Mouse (Mus musculus) olfactory bulb, adult 2 months (tissue): ENCODE data around the gene Ggn.

ENCODE experiments used
- CTCF ChIP-seq: fragments of 200-500 bp; IDR thresholded peaks from 2 replicates; pipeline ENCODE4 v1.5.1; 2012; ENCODE audit warnings: low read depth, mild to moderate bottlenecking, low read length, moderate library complexity; ENCODE audit not compliant: insufficient read depth
- POLR2A ChIP-seq: fragments of 200-500 bp; IDR thresholded peaks from 2 replicates; pipeline ENCODE4 v1.6.1; 2012; ENCODE audit warnings: mild to moderate bottlenecking, low read depth, low read length, moderate library complexity; ENCODE audit not compliant: insufficient read depth

DNA sequence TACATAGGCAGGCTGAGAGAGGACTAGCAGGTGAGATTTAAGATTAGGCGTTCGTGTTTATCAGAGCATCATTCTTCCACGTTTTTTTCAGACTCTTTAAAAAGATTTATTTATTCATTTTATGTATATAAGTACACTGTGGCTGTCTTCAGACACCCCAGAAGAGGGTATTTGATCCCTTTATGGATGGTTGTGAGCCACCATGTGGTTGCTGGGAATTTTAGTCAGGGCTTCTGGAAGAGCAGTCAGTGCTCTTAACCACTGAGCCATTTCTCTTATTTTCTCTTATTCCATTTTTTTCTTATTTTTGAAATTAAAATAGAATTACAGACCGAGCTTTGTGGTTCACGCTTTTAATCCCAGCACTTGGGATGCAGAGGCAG, 10.8 kb downstream of the Ggn start:
- TF ChIP-seq POLR2A, result no peak
- no peak for TF ChIP-seq CTCF
